Mouse (Mus musculus): ENCODE measurements around the gene Atp2a2. TPM values are rescaled to one million over a fixed set of nuclear protein-coding genes. Genes with fewer than 3 reads are reported as not detected.

The Atp2a2 gene
- polyA plus RNA-seq, 1 experiment from 2014 or later, result 34.8 TPM

Other genes with a start within 250 kb of the Atp2a2 start
- 6.9 and 7.5 TPM in 2 replicates for gene Tctn1, start 237.8 kb downstream of the Atp2a2 start, polyA plus RNA-seq (2015; fragmentation: Nextera tagmentation; extraction: Ambion mirVana)
- gene Pptc7, start 217.9 kb downstream of the Atp2a2 start, polyA plus RNA-seq (2015; fragmentation: Nextera tagmentation; extraction: Ambion mirVana), result 8.0 and 9.5 TPM in 2 replicates
- gene Rad9b, start 148.0 kb downstream of the Atp2a2 start, polyA plus RNA-seq (2015; fragmentation: Nextera tagmentation; extraction: Ambion mirVana), result 11.4 and 11.5 TPM in 2 replicates
- gene Vps29, start 147.9 kb downstream of the Atp2a2 start, polyA plus RNA-seq (2015; fragmentation: Nextera tagmentation; extraction: Ambion mirVana), result 178 and 184 TPM in 2 replicates
- gene Gpn3, start 130.3 kb downstream of the Atp2a2 start, polyA plus RNA-seq (2015; fragmentation: Nextera tagmentation; extraction: Ambion mirVana), result 61.3 and 64.5 TPM in 2 replicates
- gene Fam216a, start 129.9 kb downstream of the Atp2a2 start, polyA plus RNA-seq (2015; fragmentation: Nextera tagmentation; extraction: Ambion mirVana), result 79.9 and 92.3 TPM in 2 replicates
- 129 and 139 TPM in 2 replicates for gene Arpc3, start 110.3 kb downstream of the Atp2a2 start, polyA plus RNA-seq (2015; fragmentation: Nextera tagmentation; extraction: Ambion mirVana)
- gene Anapc7, start 80.5 kb downstream of the Atp2a2 start, polyA plus RNA-seq (2015; fragmentation: Nextera tagmentation; extraction: Ambion mirVana), result 42.4 and 42.6 TPM in 2 replicates
- 41.4 and 44.8 TPM in 2 replicates for gene Ift81, start 112.3 kb upstream of the Atp2a2 start, polyA plus RNA-seq (2015; fragmentation: Nextera tagmentation; extraction: Ambion mirVana)
- 3.2 and 3.6 TPM in 2 replicates for gene P2rx7, start 141.7 kb upstream of the Atp2a2 start, polyA plus RNA-seq (2015; fragmentation: Nextera tagmentation; extraction: Ambion mirVana)
- gene P2rx4, start 205.3 kb upstream of the Atp2a2 start, polyA plus RNA-seq (2015; fragmentation: Nextera tagmentation; extraction: Ambion mirVana), result 23.3 and 25.2 TPM in 2 replicates

Measured in embryonic facial prominence, embryonic 15.5 days (tissue).